Mouse (Mus musculus): Measurements from ENCODE around the gene Rin2. TPM values are rescaled to one million over a fixed set of nuclear protein-coding genes. Genes with fewer than 3 reads are reported as not detected.

Rin2 gene
- polyA plus RNA-seq, 1 experiment from 2014 or later, result 55.2 TPM

DNA sequence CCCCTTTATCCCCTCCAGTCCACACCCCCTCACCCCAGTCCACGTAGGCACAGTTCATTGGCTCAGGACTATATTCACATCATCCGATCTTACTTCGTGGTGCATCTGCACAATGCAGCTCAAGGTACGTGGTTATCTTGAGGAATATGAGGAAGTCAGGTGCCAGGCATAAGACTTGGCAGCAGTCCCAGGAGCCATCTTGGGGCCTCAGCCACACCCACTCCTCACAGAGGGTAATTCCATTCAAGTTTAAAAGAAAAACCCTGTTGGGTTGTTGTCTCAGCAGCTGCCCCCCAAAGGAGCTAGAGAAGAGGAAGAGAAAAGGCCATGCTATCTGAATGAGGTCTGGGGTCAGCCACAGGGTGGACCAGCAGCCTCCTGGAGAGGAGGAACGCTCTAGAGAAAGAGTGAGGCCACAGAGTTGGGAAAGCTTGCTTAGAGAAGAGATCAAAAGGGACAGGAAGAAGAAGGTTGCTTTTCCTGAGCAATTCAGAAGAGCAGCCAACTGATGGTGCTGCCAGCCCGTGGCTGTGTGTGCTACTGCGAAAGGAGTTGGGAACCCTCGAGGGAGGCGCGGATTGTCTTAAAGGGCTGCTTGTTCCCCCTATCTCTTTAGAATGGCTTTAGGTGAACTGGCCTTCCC is 16.5 kb downstream of the Rin2 start:
- TF ChIP-seq CTCF (IDR thresholded peaks at IDR 0.05) (no peak), EP300 (IDR thresholded peaks at IDR 0.05) (no peak)
- no peak overlapping the region for H3K9ac ChIP-seq (replicated peaks; ENCODE audit: low read depth)
- DNase-seq (ENCODE audit: low spot score), result no peak

DNA sequence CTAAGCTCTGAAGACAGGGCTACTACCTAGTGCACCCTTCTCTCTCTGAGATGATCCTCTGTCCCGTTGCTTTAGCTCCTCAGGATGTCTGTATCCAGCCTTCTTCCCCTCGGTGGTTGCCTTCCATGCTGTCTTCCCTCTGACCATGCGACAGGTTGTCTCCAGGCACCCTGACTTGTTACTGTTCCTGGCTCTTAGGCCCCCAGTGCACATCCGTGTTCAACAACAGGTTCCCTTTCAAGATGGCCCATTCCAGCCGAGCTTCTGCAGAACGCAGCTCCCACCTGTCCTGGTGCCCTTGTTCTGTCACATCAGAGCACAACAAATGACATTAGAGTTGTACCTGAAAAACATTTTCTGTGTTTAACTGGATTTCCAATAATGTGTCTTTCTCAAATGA is 22.1 kb downstream of the Rin2 start:
- Histone ChIP-seq H3K27ac (ENCODE audit: low read length) (no peak overlapping the region), H3K9ac (replicated peaks; ENCODE audit: low read depth) (no peak overlapping the region), H3K36me3 (ENCODE audit: insufficient read depth, low read length) (no peaks in the 10 kb centered on the region), H3K27me3 (replicated peaks; ENCODE audit: insufficient read depth, low read length) (no peaks in the 10 kb centered on the region), H3K4me1 (ENCODE audit: insufficient read depth, low read depth, low read length) (no peaks in the 10 kb centered on the region), H3K9me3 (ENCODE audit: low read length) (no peaks in the 10 kb centered on the region), H3K4me2 (replicated peaks; ENCODE audit: low read depth, low read length) (no peak overlapping the region), H3K4me3 (ENCODE audit: low read depth, low read length) (no peak overlapping the region)
- TF ChIP-seq EP300 (IDR thresholded peaks at IDR 0.05) (no peak), CTCF (IDR thresholded peaks at IDR 0.05) (no peak)
- DNase-seq (ENCODE audit: low spot score) (no peak), ATAC-seq (no peak)
- 92% methylated on average over 6 of the region's 6 CpGs for WGBS

More for the DNA sequence above, 16.5 kb downstream of the Rin2 start:
- Histone ChIP-seq H3K4me2 (replicated peaks; ENCODE audit: low read depth, low read length) (no peak overlapping the region), H3K9me3 (ENCODE audit: low read length) (no peaks in the 10 kb centered on the region), H3K36me3 (ENCODE audit: insufficient read depth, low read length) (no peaks in the 10 kb centered on the region), H3K27me3 (replicated peaks; ENCODE audit: insufficient read depth, low read length) (no peaks in the 10 kb centered on the region), H3K27ac (ENCODE audit: low read length) (no peak overlapping the region), H3K4me3 (ENCODE audit: low read depth, low read length) (no peak overlapping the region), H3K4me1 (ENCODE audit: insufficient read depth, low read depth, low read length) (no peaks in the 10 kb centered on the region)
- 77% methylated on average over 10 of the region's 10 CpGs for WGBS
- no peak for ATAC-seq

DNA sequence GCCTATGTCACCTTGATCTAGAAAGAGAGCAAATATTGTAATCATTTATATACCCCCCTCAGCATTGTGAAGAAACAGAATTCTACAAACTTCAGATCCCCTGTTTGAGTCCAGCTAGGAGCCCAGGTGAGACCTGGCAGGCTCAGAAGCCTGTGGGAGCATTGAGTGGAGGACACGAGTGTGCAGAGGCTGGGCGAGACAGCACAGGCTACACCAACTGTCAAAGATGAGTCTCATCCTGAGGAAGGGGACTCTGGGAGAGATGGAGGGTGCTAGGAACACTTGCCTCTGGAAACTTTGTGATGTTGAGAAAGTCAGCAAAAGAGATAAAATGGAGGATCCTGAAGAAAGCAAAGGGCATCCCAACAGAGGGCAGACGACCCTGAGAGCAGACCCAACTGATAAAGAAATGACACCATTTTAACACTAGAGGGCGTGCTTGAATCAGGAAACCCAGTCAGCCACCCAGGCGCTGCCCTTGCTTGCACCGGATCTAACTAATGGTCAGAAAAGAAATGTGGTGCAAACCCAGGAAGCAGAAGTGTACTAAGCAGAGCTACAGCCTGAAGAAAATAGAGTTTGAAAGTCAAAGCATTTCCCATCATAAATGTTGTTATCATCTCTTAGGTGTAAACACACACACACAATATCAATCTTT is 24.5 kb downstream of the Rin2 start:
- 32% methylated on average over 6 of the region's 6 CpGs for WGBS
- H3K27me3 ChIP-seq (replicated peaks; ENCODE audit: insufficient read depth, low read length), result no peaks in the 10 kb centered on the region
- H3K4me2 ChIP-seq (replicated peaks; ENCODE audit: low read depth, low read length), result no peak overlapping the region
- TF ChIP-seq EP300 (IDR thresholded peaks at IDR 0.05) (peak; percentile 31; the same call in 1 of the 2 replicates), CTCF (IDR thresholded peaks at IDR 0.05) (peak; percentile 88)
- H3K4me3 ChIP-seq (ENCODE audit: low read depth, low read length), result no peak overlapping the region
- H3K9ac ChIP-seq (replicated peaks; ENCODE audit: low read depth), result no peak overlapping the region
- no peak overlapping the region for H3K27ac ChIP-seq (ENCODE audit: low read length)
- no peaks in the 10 kb centered on the region for H3K36me3 ChIP-seq (ENCODE audit: insufficient read depth, low read length)
- H3K4me1 ChIP-seq (ENCODE audit: insufficient read depth, low read depth, low read length), result no peaks in the 10 kb centered on the region
- peak; percentile 76 for ATAC-seq
- no peaks in the 10 kb centered on the region for H3K9me3 ChIP-seq (ENCODE audit: low read length)
- peak; percentile 88 for DNase-seq (ENCODE audit: low spot score)

DNA sequence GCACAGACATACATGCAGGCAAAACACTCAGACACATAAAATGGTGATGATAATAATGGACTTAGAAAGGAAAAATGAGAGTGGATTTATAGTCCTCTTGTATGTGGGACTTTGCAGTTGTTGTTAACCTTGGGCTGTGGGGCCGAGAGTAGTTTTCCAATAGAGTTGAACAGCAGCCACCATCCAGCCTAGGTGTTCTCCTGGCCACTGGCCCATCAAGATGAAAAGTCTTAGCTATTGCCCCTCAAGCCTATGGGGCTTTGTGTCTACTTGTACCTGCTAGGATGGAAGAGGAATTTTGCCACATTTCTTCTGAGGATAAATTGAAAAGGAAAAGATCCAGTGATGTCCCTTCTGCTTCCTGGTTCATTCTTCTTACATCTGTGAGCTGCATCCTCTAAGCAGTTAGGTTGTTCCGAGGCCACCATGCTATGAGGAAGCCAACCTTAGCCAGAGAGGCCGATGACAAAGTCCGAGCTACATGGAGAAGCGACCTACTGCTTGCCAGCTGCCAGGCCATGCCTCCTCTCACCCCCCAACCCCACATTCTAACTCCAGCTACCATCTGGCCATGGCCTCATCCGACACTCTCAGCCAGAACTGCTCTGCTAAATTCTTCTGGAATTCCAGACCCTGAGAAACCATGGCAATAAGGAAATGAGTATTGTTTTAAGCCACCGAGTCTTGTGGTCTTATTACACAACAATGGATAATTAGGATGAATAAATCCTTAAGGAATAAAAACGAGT is 25.4 kb downstream of the Rin2 start:
- Histone ChIP-seq H3K27me3 (replicated peaks; ENCODE audit: insufficient read depth, low read length) (no peaks in the 10 kb centered on the region), H3K9ac (replicated peaks; ENCODE audit: low read depth) (no peak overlapping the region), H3K9me3 (ENCODE audit: low read length) (no peaks in the 10 kb centered on the region), H3K27ac (ENCODE audit: low read length) (no peak overlapping the region), H3K4me2 (replicated peaks; ENCODE audit: low read depth, low read length) (no peak overlapping the region), H3K4me1 (ENCODE audit: insufficient read depth, low read depth, low read length) (no peaks in the 10 kb centered on the region), H3K4me3 (ENCODE audit: low read depth, low read length) (no peak overlapping the region), H3K36me3 (ENCODE audit: insufficient read depth, low read length) (no peaks in the 10 kb centered on the region)
- TF ChIP-seq CTCF (IDR thresholded peaks at IDR 0.05) (no peak), EP300 (IDR thresholded peaks at IDR 0.05) (no peak)
- 56% methylated on average over 8 of the region's 8 CpGs for WGBS
- DNase-seq (ENCODE audit: low spot score) (peak; percentile 42), ATAC-seq (peak; percentile 19; the same call in 1 of the 2 replicates)

DNA sequence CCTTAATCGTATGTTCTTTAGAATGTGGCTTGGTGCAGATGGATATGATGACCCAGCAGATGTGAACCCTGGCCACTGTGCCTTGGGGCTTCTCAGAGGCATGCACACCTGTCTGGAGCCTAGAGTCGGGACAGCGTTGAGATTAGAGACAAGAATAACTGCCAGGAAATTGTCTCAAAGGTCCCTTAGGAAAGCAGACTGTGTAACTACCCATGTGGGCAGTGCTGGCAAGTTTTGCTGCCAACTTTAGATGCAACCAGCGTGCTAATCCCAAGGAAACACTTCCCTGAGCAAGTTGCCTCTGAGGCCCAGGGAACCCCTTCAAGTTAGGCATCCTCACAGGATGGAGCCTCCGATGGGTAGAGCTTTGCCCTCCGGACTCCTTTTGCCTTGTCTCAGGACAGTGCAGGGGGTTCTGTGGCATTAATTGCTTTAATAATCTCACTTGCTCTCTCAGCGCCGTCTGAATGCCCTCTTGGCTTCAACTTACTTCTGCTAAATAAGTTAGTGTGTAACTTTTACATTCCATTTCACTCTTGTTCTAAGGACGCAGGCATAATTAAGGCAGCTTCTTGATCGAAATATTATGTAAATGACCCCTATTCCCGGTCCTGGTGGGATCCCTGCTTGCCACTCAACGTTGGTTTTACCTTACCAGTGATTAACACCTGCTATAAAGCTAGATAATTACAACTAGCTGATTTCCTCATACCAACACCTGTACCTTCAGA is 26.8 kb downstream of the Rin2 start:
- H3K9ac ChIP-seq (replicated peaks; ENCODE audit: low read depth), result no peak overlapping the region
- DNase-seq (ENCODE audit: low spot score) (no peak), ATAC-seq (no peak)
- TF ChIP-seq EP300 (IDR thresholded peaks at IDR 0.05), result no peak
- no peaks in the 10 kb centered on the region for H3K36me3 ChIP-seq (ENCODE audit: insufficient read depth, low read length)
- H3K27ac ChIP-seq (ENCODE audit: low read length), result no peak overlapping the region
- no peaks in the 10 kb centered on the region for H3K4me1 ChIP-seq (ENCODE audit: insufficient read depth, low read depth, low read length)
- H3K9me3 ChIP-seq (ENCODE audit: low read length), result no peaks in the 10 kb centered on the region
- H3K4me3 ChIP-seq (ENCODE audit: low read depth, low read length), result no peak overlapping the region
- no peaks in the 10 kb centered on the region for H3K27me3 ChIP-seq (replicated peaks; ENCODE audit: insufficient read depth, low read length)
- 81% methylated on average over 12 of the region's 12 CpGs for WGBS
- no peak overlapping the region for H3K4me2 ChIP-seq (replicated peaks; ENCODE audit: low read depth, low read length)

DNA sequence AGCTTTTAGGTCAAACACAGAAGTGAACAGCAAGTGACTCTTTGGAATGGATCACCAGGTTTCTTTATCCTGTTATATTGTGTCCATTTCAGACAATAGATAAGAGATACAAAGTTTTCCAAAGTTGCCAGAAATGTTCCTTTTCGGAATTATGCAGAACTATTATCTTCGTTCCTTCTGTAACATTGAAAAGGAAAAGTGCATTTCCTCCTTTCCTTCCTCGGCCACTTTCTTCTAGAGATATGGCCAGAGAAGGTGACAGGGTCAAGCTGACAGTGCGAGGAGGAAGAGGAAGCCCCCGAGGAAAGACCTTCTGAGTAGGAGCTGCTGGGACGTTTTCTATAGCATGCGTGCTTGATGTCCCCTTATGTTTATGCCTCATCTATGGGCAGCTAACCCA is 29.7 kb downstream of the Rin2 start:
- Histone ChIP-seq H3K9me3 (ENCODE audit: low read length) (no peaks in the 10 kb centered on the region), H3K27me3 (replicated peaks; ENCODE audit: insufficient read depth, low read length) (no peaks in the 10 kb centered on the region), H3K36me3 (ENCODE audit: insufficient read depth, low read length) (no peaks in the 10 kb centered on the region), H3K27ac (ENCODE audit: low read length) (no peak overlapping the region), H3K4me3 (ENCODE audit: low read depth, low read length) (no peak overlapping the region), H3K4me1 (ENCODE audit: insufficient read depth, low read depth, low read length) (no peaks in the 10 kb centered on the region), H3K4me2 (replicated peaks; ENCODE audit: low read depth, low read length) (no peak overlapping the region), H3K9ac (replicated peaks; ENCODE audit: low read depth) (no peak overlapping the region)
- TF ChIP-seq EP300 (IDR thresholded peaks at IDR 0.05), result no peak
- no peak for TF ChIP-seq CTCF (IDR thresholded peaks at IDR 0.05)
- DNase-seq (ENCODE audit: low spot score) (no peak), ATAC-seq (no peak)
- 66% methylated on average over 7 of the region's 7 CpGs for WGBS

All from lung, postnatal 0 days (tissue).